Mouse (Mus musculus) limb, embryonic 12.5 days (tissue): ENCODE data around the gene Klf15. TPM values are rescaled to one million over a fixed set of nuclear protein-coding genes. Genes with fewer than 3 reads are reported as not detected.

ENCODE experiments used
- ATAC-seq: fragments of 200-750 bp; cut with Nextera tagmentation; 2 replicates; pipeline ENCODE4 v1.8.0; 2017; ENCODE audit warnings: low read depth, moderate TSS enrichment; ENCODE audit not compliant: insufficient number of reproducible peaks, insufficient read depth, low FRiP score, low TSS enrichment
- H3K27ac ChIP-seq: fragments of 300-500 bp; sonication (generic); 2 replicates; pipeline ENCODE4 v1.5.1; 2016; ENCODE audit warnings: mild to moderate bottlenecking, moderate library complexity
- H3K27me3 ChIP-seq: fragments of 300-500 bp; sonication (generic); 2 replicates; pipeline ENCODE4 v1.6.1; 2016; ENCODE audit warnings: mild to moderate bottlenecking, moderate library complexity
- H3K36me3 ChIP-seq: fragments of 300-500 bp; sonication (generic); 2 replicates; pipeline ENCODE4 v1.6.1; 2016; ENCODE audit warnings: mild to moderate bottlenecking, moderate library complexity
- H3K4me1 ChIP-seq: fragments of 300-500 bp; sonication (generic); replicated peaks from 2 replicates; pipeline ENCODE4 v1.6.1; 2016
- H3K4me2 ChIP-seq: fragments of 300-500 bp; sonication (generic); 2 replicates; pipeline ENCODE4 v1.6.1; 2016; ENCODE audit warnings: mild to moderate bottlenecking, moderate library complexity
- H3K4me3 ChIP-seq: fragments of 300-500 bp; sonication (generic); replicated peaks from 2 replicates; pipeline ENCODE4 v1.5.1; 2016; ENCODE audit warnings: mild to moderate bottlenecking
- H3K9ac ChIP-seq: fragments of 300-500 bp; sonication (generic); replicated peaks from 2 replicates; pipeline ENCODE4 v1.6.1; 2016; ENCODE audit warnings: mild to moderate bottlenecking, moderate library complexity
- H3K9me3 ChIP-seq: fragments of 300-500 bp; sonication (generic); 2 replicates; pipeline ENCODE4 v1.6.1; 2016; ENCODE audit warnings: mild to moderate bottlenecking, moderate library complexity
- WGBS: fragments of 180-500 bp; shearing (Covaris S2); methylation state at CpG from one replicate; pipeline ENCODE4 v1.1.7; 2016; 5-methylcytosine and 5-hydroxymethylcytosine counted together
- polyA plus RNA-seq: library from polyadenylated mRNA; unstranded; fragments of >200 nt; fragmentation: Nextera tagmentation; extraction: Ambion mirVana; gene quantifications from 2 replicates; pipeline ENCODE4 v1.2.1, GENCODE M21; 2016

Klf15 gene
- polyA plus RNA-seq, 1 experiment from 2014 or later, result 4.6 TPM

DNA sequence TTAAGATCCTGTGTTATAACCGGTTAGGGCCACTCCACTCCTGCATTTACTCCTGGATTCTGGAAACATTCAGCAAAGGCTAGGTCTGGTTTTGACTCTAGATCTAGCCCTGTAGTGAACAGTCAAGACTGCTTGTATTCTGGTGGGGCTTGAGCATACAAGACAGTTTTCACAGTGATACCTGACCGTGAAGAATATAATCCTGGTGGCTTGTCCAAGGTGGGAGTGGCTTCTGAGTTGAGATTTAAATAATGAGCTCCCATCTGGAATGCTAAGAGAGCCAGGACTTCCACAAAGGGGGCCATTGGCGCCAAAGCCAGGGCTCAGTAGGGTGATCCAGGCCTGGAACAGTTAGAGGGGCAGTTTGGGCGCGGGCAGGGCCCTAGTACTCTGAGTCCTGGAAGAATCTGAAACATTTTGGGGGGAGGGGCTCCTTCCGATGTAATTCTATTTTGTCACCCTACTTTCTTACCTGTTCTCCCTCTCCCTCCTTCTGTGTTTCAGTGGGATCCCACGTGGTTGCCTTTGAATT, 1.6 kb downstream of the Klf15 start:
- no peaks in the 10 kb centered on the region for H3K9me3 ChIP-seq
- H3K36me3 ChIP-seq, result no peaks in the 10 kb centered on the region
- H3K4me1 ChIP-seq, result peaks cover 14% of the 10 kb centered on the region
- 21% methylated on average over 7 of the region's 7 CpGs for WGBS
- no peak overlapping the region for H3K27ac ChIP-seq
- no peak overlapping the region for H3K9ac ChIP-seq
- 0 out of 2 replicates have a peak, but pooled peaks have one; percentile 5 for ATAC-seq
- peak overlapping the region; percentile 53 for H3K4me3 ChIP-seq
- peaks cover 47% of the 10 kb centered on the region for H3K27me3 ChIP-seq
- H3K4me2 ChIP-seq, result peak overlapping the region; percentile 100

DNA sequence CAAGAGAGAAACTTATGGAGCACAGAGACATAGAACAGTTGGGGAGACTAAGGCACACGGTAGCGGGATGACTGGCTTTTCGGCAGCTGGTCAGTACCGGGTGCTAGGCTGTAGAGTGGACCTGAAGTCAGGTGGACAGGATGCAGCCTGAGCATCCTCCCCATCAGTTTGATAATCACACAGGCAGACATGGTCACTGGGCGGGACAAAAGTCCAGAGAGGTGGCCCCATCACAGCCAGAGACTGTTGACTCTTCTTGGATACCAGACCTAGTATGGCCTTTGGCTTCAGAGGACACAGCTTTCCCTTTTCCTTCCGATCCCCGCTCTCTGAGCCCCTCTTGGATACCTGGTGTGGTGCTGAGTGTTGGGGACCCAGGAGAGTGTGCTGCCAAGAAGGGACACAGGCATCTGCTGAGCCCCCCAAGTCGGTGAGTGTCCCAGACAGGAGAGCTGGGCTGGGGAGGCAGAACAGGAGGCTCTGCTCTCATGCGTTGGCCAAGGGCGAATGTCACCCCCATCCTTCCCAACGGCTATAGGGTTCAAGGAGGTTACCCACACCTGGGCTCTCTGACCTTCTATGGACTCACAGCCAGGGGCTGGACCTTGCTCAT, 2.8 kb downstream of the Klf15 start:
- Histone ChIP-seq H3K27ac (no peak overlapping the region), H3K9ac (no peak overlapping the region), H3K4me2 (no peak overlapping the region), H3K4me3 (no peak overlapping the region), H3K36me3 (no peaks in the 10 kb centered on the region), H3K4me1 (peaks cover 14% of the 10 kb centered on the region), H3K9me3 (no peaks in the 10 kb centered on the region), H3K27me3 (peaks cover 41% of the 10 kb centered on the region)
- WGBS, result 92% methylated on average over 11 of the region's 11 CpGs
- ATAC-seq, result no peak

DNA sequence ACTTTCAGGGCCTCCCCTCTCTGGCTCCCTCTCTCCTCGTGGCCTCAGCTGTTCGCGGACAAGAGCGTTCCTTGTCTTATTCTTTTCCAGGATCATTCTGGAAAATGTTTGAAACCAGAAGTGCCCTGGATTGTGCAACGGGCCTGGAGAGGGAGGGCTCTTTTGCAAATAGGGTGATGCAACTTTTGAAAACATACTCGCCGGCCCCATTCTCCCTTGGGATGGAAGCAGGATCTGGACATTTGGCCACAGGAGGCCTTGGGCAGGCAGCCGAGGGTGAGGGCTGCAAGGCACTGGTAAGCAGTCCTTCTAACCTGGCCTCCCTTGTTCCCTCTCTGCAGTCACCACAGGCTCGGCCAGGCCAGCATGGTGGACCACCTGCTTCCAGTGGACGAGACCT, 3.7 kb downstream of the Klf15 start:
- Histone ChIP-seq H3K36me3 (no peaks in the 10 kb centered on the region), H3K9me3 (no peaks in the 10 kb centered on the region), H3K4me3 (no peak overlapping the region), H3K4me1 (peaks cover 20% of the 10 kb centered on the region), H3K9ac (no peak overlapping the region), H3K27me3 (peaks cover 31% of the 10 kb centered on the region), H3K4me2 (no peak overlapping the region), H3K27ac (no peak overlapping the region)
- no peak for ATAC-seq
- 86% methylated on average over 10 of the region's 10 CpGs for WGBS

DNA sequence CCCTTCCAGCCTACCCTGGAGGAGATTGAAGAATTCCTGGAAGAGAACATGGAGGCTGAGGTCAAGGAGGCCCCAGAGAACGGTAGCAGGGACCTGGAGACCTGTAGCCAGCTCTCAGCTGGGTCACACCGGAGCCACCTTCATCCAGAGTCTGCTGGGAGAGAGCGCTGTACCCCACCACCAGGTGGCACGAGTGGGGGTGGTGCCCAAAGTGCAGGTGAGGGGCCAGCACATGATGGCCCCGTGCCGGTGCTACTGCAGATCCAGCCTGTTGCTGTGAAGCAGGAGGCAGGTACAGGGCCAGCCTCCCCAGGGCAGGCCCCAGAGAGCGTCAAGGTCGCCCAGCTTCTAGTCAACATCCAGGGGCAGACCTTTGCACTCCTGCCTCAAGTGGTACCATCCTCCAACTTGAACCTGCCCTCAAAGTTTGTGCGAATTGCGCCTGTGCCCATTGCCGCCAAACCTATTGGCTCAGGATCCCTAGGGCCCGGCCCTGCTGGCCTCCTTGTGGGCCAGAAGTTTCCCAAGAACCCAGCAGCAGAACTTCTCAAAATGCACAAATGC, 4.6 kb downstream of the Klf15 start:
- Histone ChIP-seq H3K27ac (no peak overlapping the region), H3K4me3 (no peak overlapping the region), H3K27me3 (peaks cover 23% of the 10 kb centered on the region), H3K4me2 (no peak overlapping the region), H3K36me3 (no peaks in the 10 kb centered on the region), H3K9me3 (no peaks in the 10 kb centered on the region), H3K9ac (no peak overlapping the region), H3K4me1 (peaks cover 21% of the 10 kb centered on the region)
- no peak for ATAC-seq
- 88% methylated on average over 12 of the region's 12 CpGs for WGBS

DNA sequence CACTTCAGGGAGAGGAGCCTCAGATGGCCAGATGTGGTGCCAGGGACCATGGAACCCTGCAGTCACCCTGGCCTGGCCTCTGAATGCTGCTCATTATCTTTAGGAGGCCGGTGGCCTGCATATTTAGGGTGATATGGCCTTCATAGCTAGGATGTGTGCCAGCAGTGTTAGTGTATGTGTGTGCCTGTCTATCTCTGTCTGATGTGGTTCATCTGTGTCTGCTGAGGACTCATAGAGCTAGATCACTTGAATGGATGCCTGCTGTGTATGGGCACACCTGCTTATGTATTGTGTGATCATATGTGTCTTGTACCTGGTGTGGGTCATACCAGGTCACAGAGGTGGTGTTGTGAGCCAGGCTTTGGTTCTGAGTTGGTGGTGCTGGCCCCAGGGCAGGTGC, 5.8 kb downstream of the Klf15 start:
- peaks cover 12% of the 10 kb centered on the region; the same call in 1 of the 2 replicates for H3K27me3 ChIP-seq
- no peak overlapping the region for H3K4me2 ChIP-seq
- H3K9ac ChIP-seq, result no peak overlapping the region
- no peaks in the 10 kb centered on the region for H3K9me3 ChIP-seq
- 71% methylated on average over 1 of the region's 1 CpGs for WGBS
- no peak overlapping the region for H3K27ac ChIP-seq
- H3K4me1 ChIP-seq, result peaks cover 19% of the 10 kb centered on the region
- H3K36me3 ChIP-seq, result no peaks in the 10 kb centered on the region
- no peak for ATAC-seq
- H3K4me3 ChIP-seq, result no peak overlapping the region

DNA sequence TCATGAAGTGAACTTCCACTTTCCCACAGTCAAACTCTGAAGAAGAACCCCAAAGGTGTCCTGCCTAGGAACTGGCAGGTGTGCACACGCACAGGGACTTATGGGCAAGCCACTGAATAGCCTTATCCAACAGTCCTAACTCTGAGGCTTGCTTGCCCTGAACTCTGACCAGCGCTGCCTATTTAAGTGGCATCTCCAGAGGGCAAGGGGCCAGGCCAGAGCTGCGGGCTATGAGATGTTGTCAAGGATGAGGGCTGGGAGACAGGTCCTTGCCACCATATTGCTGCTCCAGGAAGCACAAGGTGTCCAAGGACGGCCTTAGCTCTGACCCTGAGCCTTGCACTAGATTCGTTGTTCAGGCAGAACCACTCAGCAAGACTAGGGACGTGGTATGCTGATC, 6.7 kb downstream of the Klf15 start:
- WGBS, result 92% methylated on average over 6 of the region's 6 CpGs
- H3K9me3 ChIP-seq, result no peaks in the 10 kb centered on the region

DNA sequence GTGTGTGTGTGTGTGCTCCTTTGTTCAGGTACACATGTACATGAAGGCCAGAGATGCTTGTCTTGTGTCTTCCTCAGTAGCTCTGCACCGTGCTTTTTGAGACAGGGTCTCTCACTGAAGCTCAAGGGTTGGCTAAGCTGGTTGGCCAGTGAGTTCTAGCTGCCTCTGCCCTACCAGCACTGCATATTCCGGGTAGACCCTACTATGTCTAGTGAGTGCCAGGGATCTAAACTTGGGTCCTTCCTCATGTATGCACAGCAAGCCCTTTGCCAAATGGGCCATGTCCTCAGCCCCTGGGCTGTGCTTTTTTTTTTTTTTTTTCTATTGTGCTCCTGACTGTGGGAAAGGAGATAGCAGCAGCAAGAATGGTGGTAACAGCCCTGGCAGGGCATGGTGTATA, 7.9 kb downstream of the Klf15 start:
- ATAC-seq, result no peak
- Histone ChIP-seq H3K4me2 (no peak overlapping the region), H3K27me3 (no peaks in the 10 kb centered on the region), H3K27ac (no peak overlapping the region), H3K36me3 (no peaks in the 10 kb centered on the region), H3K4me1 (peaks cover 14% of the 10 kb centered on the region; the same call in 1 of the 2 replicates), H3K4me3 (no peak overlapping the region), H3K9ac (no peak overlapping the region), H3K9me3 (no peaks in the 10 kb centered on the region)
- WGBS, result 94% methylated on average over 2 of the region's 2 CpGs

More for the DNA sequence above, 6.7 kb downstream of the Klf15 start:
- no peak overlapping the region for H3K9ac ChIP-seq
- H3K4me2 ChIP-seq, result no peak overlapping the region
- no peak overlapping the region for H3K4me3 ChIP-seq
- 0 out of 2 replicates have a peak, but pooled peaks cover 6% of the 10 kb centered on the region for H3K27me3 ChIP-seq
- no peak overlapping the region for H3K27ac ChIP-seq
- H3K4me1 ChIP-seq, result peaks cover 14% of the 10 kb centered on the region; the same call in 1 of the 2 replicates
- H3K36me3 ChIP-seq, result no peaks in the 10 kb centered on the region
- ATAC-seq, result no peak

DNA sequence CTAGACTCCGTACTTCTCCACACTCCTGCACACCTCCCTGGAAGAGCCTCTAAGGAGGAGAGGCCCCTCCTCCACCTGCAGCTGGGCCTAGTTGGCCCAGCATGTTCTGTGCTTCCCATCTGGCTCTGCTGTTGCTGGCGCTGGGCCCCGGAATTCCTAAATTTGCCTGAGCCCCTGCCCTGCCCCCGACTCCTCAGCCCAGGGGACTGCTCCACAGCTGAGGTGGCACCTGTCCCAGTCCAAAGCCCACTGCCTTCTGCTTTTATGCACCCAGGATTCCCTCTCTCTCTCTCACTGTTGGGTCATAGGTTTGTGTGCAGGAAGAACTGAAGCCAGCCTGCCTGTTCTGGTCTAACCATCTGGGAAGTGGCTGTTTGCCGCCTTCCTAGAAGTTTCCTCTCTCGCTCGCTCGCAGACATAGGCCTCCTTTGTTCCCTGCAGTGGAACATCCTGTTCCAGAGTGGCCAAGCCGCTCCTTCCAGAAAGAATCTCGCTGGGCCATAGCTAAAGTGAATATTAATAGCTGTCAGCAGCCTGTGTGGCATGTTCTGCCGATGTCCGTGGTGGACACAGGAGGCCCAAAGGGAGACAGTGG, 8.7 kb downstream of the Klf15 start:
- 52% methylated on average over 12 of the region's 12 CpGs for WGBS

DNA sequence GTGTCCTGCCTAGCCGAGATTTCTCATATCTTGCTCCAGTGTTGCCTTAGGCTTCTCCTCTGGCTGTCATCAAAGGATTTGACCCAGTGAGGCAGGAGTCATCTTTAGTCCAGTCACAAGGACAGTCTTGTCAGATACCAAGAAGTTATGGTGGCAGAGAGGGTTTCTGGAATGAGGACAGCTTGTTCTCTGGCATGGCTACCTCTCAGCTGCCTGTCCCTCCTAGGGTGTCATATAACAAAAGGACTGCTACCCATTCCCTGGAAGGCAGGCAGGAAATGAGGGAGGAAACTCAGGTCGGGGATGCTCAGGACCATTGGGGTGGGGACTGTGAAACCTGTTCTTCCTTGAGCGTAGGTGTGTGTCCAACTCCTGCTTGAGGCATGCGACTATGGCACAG, 9.7 kb downstream of the Klf15 start:
- peaks cover 17% of the 10 kb centered on the region for H3K4me1 ChIP-seq
- no peak overlapping the region for H3K27ac ChIP-seq
- H3K9me3 ChIP-seq, result no peaks in the 10 kb centered on the region
- no peaks in the 10 kb centered on the region for H3K27me3 ChIP-seq
- no peak overlapping the region for H3K4me3 ChIP-seq
- H3K9ac ChIP-seq, result no peak overlapping the region
- 60% methylated on average over 4 of the region's 4 CpGs for WGBS
- no peaks in the 10 kb centered on the region for H3K36me3 ChIP-seq
- H3K4me2 ChIP-seq, result no peak overlapping the region
- no peak for ATAC-seq

More for the DNA sequence above, 8.7 kb downstream of the Klf15 start:
- no peak overlapping the region for H3K4me3 ChIP-seq
- H3K4me1 ChIP-seq, result peaks cover 14% of the 10 kb centered on the region; the same call in 1 of the 2 replicates
- no peak overlapping the region for H3K9ac ChIP-seq
- no peaks in the 10 kb centered on the region for H3K36me3 ChIP-seq
- no peaks in the 10 kb centered on the region for H3K9me3 ChIP-seq
- H3K27ac ChIP-seq, result peak overlapping the region; percentile 57
- ATAC-seq, result no peak
- no peak overlapping the region for H3K4me2 ChIP-seq
- H3K27me3 ChIP-seq, result no peaks in the 10 kb centered on the region

DNA sequence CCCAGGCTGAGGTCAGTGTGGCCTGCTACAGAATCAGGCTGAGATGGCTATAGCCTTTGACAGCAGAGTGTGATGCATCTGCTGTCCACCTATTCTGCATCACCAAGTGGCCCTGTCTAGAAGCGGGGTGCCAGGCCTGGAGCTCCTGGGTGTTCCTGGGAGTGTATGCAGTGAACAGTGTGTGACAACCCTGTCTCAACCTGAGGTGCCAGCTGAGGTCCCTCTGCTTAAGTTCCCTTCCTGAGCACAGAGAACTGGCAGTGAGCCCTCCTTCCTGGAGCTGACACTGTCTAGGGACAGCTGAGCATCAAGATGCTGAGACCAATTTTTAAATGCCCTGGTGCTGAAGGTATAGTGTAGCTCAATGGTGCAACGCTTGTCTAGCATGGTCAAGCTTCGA, 10.3 kb downstream of the Klf15 start:
- WGBS, result 90% methylated on average over 3 of the region's 3 CpGs
- Histone ChIP-seq H3K27me3 (no peaks in the 10 kb centered on the region), H3K4me2 (no peak overlapping the region), H3K36me3 (no peaks in the 10 kb centered on the region), H3K27ac (no peak overlapping the region), H3K9ac (no peak overlapping the region), H3K4me3 (no peak overlapping the region), H3K9me3 (no peaks in the 10 kb centered on the region), H3K4me1 (peaks cover 21% of the 10 kb centered on the region)
- no peak for ATAC-seq

DNA sequence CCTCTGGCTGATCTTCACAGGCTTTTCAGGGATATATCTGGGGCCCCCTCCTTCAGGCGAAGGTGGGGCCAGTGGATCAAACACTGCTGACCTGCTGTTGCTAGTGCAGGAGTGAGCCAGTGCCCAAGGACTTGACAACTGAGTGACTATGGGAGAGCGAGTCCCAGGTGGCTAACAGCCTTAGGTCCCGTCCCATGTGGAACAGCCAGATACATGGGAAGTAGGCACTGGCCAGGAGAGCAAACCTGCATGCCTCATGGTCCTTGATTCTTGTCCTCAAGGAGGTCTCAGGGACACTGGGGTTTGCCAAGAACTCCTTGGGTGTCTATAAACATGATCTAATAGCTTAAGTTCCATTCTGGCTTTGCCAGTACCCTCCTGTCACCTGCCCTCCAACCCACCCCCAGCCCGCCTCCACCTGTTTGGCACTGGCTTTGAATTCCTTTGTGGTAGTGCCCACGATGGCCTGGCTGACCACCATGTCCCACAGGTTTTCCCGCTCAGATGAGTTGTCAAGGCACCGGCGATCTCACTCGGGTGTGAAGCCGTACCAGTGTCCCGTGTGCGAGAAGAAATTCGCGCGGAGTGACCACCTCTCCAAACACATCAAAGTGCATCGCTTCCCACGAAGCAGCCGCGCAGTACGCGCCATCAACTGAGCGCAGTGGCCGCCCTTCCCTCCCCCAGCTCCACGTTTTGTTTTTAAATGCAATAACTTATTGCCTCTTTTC, 11.4 kb downstream of the Klf15 start:
- H3K27me3 ChIP-seq, result no peaks in the 10 kb centered on the region
- H3K27ac ChIP-seq, result no peak overlapping the region
- no peak overlapping the region for H3K4me3 ChIP-seq
- no peaks in the 10 kb centered on the region for H3K36me3 ChIP-seq
- no peak overlapping the region for H3K4me2 ChIP-seq
- 92% methylated on average over 24 of the region's 24 CpGs for WGBS
- H3K9me3 ChIP-seq, result no peaks in the 10 kb centered on the region
- peaks cover 21% of the 10 kb centered on the region for H3K4me1 ChIP-seq
- no peak for ATAC-seq
- H3K9ac ChIP-seq, result no peak overlapping the region
